Mouse (Mus musculus): ENCODE results near the gene Inafm2.

Gene Inafm2

GRCm38 (mm10) chr2:118783093-118783492, 37.5 kb downstream of the Inafm2 start:
- DNase-seq (ENCODE audit: low read depth) = no peak

- no peak for DNase-seq (ENCODE audit: low read depth)
These were observed 38.1 kb downstream of the Inafm2 start for GRCm38 (mm10) chr2:118783663-118784062.

GRCm38 (mm10) chr2:118786525-118786924, 41.0 kb downstream of the Inafm2 start:
- DNase-seq (ENCODE audit: low read depth) = no peak

DNA sequence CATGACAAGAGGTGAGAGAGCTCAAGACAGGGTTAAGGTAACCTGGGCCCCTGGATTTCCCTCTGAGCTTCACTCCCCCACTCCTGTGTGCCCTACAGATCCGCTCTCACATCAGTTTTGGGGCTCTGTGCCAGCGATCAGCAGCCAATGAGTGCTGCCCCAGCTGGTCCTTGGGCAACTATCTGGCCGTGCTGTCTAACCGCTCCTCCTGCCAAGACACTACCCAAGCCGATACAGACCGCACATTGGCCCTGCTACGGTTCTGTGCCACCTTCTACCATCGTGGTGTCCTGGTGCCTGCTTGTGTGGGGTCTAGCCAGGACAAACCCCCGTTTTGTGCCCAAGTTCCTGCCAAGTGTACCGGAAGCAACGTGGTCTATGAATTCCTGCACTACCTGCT, 43.9 kb downstream of the Inafm2 start:
- DNase-seq (ENCODE audit: low read depth) = no peak

DNA sequence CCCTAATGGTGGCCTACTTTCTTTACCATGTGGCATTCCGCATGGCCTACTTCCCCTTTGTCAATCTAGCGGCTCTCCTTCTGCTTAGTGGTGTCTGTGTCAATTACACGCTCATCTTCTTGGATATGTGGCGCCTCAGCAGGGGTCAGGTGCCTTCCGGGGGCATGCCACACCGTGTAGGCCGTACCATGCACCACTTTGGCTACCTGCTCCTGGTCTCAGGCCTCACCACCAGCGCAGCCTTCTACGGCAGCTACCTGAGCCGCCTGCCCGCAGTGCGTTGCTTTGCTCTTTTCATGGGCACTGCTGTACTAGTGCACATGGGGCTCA, 44.6 kb downstream of the Inafm2 start:
- DNase-seq (ENCODE audit: low read depth) = no peak

GRCm38 (mm10) chr2:118790551-118791525, 45.3 kb downstream of the Inafm2 start:
- peak; percentile 27 for DNase-seq (ENCODE audit: low read depth)

GRCm38 (mm10) chr2:118791591-118792258, 46.2 kb downstream of the Inafm2 start:
- DNase-seq (ENCODE audit: low read depth) = no peak

- DNase-seq (ENCODE audit: low read depth) = no peak
These were observed 46.7 kb downstream of the Inafm2 start for GRCm38 (mm10) chr2:118792259-118792613.

GRCm38 (mm10) chr2:118793636-118794035, 48.1 kb downstream of the Inafm2 start:
- DNase-seq (ENCODE audit: low read depth) = no peak

Data from induced T-regulatory cell, adult 2 months (primary cell).